Mouse (Mus musculus) urinary bladder, adult 2 months (tissue): Measurements from ENCODE around the gene Arfgef2. TPM values are rescaled to one million over a fixed set of nuclear protein-coding genes. Genes with fewer than 3 reads are reported as not detected.

Source experiments
- DNase-seq: peaks from one replicate; pipeline ENCODE4 v3.0.0; 2022; ENCODE audit warnings: low spot score
- polyA plus RNA-seq: library from polyadenylated mRNA; depleted of rRNA; stranded (reverse); fragments of >200 nt; gene quantifications from 2 replicates; pipeline ENCODE4 v1.2.3, GENCODE M21; 2012; rRNA removed

Arfgef2 gene
- 10.4 and 11.6 TPM in 2 replicates for polyA plus RNA-seq

DNA sequence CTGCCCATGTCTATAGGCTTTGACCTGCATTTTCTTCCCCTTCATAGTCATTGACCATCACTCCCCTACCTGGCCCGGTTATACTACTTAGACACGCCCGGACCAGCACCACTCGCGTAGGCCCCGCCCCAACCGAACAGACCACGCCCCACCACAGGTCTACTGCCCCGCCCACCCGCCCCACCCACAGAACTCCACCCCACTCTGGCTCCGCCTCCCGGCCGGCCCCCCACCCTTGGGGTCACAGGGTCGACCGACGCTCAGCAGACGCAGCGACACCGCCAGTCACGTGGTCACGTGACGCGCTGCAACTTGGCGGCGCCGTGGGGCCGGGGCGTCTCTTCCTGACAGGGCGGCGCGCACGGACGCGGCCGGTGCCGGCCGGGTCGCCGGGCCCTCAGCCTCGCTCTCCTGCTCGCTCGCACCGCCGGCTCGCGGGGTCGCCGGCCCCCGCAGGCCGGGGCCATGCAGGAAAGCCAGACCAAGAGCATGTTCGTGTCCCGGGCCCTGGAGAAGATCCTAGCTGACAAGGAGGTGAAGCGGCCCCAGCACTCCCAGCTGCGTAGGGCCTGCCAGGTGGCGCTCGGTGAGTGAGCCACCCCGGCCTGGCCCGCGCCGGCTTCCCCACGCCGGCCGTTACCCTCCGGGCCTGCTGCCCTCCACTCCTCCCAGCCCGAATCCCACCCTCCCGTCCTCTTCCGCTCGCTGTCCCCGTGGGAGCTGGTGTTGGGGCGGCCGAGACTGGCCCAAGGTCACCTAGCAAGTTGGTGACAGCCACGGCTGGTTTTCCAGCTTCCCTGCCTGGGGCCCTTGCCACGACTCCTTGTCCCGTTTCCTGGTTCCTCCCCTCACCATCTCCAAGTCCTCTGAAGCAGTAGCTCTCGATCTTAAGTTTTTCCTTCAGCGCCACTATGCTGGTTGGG is at the start of gene Arfgef2:
Arfgef2 (plus strand) TSS at position 339 of the 923 bp plus-strand sequence.
- DNase-seq: peak; percentile 78

DNA sequence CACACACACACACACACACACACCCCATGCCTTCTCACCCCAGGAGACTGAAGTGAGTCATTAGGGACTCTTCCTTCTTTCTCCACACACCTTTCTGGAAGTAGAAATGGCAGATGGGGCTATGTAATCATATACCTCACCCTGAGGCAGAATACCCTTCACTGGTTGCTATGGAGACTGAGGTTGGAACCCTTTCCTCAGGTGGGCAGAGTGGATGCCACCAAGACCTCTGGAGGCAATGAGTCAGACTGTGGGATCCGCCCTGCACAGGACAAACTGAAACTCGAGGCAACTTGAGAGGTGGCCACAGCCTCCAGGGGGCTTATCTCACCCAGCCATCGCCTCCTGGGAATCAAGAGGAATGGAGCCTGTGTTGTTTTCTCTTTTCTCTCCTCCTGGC is 47.4 kb upstream of the Arfgef2 start:
- no peak for DNase-seq

DNA sequence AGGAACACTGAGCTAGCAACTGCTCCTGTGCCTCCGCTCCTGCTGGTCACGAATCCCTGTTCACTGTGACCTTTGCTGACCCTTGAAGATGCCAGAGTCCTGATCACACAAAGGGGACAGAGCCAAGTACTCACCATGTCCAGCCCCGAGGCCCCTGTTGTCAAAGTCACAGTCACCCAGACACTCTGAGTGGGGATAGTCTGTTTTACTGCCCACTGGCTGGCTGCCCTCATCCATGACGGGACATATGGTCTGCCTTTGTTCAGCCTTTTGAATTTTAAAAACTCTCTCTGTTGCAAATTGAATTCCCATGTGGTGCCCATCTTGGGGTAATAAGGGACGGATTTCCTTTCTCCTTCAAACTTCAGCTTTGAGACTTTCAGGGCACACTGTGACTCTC is 41.3 kb upstream of the Arfgef2 start:
- no peak for DNase-seq

DNA sequence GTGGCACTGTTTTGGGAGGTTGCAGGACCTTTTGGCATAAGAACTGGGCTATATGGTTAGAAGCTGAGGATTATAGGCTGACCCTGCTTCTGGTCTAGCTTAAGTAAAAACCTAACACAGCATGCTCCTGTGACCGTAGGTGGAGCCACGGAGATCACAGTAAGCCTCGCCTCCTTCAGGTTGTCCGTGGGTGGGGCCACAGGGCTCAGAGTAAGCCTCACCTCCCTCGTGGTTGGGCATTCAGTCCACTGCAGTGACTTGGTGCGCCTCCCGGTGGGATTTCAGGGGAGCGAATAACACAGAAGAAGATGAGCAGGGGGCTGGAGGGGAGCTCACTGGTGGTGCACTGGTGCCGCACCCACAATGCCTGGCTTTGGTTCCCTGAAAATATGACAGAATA is 37.8 kb upstream of the Arfgef2 start:
- DNase-seq: no peak

DNA sequence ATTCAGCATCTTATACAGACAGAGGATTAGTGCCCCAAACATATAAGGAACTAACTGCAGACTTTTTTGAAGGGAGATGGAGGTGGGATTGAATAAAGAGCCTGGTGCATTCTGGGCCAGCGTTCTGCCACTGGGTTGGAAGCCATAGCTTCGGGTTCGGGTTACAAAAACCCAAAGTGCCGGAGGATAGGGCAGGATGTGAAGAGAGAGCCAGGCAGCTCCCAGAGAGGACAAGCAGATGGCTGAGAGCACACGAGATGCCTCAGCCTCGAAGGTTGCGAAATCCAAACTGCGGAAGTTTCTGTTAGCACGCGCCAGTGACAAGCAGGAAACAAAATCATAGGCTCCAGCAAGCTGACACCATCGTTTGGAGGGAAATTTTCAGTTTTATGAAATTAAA is 34.0 kb upstream of the Arfgef2 start:
- no peak for DNase-seq

DNA sequence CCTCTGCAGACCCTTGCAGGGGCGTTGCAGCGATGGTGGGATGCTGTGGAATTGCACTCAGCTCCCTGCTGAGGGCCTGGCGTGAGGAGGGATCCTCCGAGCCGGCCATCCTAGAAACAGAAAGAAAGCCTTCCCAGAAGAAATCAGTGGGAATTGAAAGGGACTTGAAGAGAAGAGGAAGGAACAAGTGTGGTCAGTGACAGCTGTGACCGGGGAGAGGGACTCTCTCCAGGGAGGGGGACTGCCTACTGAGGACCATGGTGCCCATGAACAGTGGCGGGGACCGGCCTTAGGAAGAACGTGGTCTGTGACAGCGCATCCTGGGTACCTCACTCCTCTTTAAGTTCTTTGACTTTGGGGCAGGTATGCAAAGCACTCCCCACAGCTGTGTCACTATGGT is 31.8 kb upstream of the Arfgef2 start:
- no peak for DNase-seq

DNA sequence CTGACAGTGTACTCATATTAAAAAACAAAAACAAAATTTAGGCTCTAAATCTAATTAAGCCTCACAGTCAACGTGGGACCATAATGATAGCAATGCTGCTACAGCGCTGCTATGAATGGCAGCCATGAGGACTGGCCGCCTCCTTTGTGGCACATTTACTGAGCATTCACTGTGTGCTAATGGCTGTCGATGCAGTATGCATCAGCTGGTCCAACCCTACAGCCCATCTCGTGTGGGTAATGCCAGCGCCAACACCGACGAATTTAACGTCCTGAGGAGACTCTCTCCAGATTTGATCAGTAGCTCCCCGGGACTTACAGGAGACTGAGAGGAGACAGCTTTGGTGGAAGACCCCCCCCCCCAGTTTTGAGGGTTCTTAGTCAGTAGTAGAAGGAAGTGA is 31.1 kb upstream of the Arfgef2 start:
- DNase-seq: no peak

DNA sequence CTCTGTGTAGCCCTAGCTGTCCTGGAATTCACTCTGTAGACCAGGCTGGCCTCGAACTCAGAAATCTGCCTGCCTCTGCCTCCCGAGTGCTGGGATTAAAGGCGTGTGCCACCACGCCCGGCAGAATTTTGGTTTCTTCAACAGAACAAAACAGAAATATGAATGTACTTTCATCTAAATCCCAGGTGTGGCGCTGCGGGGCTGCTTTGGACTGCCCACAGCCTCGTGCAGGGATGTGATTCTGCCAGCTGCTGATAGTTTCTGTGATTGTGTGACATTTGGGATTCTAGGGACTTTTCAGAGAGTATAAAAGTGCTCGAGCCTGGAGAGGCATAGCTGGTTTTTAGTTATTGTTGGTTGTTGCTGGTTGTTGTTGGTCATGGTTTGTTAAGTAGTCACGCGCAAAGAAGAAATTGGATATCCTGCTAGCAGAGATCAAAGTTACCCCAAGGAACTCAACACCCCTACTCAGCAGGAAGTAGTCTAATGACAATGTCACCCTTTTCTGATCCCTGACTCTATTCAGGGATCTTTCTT is 30.0 kb upstream of the Arfgef2 start:
- DNase-seq: no peak

DNA sequence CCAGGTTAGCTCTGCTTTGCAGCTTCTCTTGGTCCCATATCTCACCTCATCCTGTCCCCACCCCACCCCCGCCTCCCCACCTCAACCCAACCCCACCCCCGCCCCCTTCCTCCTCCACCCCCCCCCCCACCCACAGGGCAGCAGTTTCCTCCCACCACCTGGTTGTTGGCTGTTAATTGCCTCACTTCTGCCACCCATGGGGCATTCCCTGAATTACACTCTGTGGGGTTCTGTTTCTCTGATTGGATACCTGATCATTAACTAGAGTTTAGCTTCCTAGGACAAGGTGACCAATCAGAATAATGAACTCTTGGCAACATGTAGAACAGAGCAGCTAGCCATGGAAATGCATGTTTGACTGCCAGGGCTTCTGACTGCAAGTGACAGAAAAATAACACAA is 29.1 kb upstream of the Arfgef2 start:
- DNase-seq: no peak

DNA sequence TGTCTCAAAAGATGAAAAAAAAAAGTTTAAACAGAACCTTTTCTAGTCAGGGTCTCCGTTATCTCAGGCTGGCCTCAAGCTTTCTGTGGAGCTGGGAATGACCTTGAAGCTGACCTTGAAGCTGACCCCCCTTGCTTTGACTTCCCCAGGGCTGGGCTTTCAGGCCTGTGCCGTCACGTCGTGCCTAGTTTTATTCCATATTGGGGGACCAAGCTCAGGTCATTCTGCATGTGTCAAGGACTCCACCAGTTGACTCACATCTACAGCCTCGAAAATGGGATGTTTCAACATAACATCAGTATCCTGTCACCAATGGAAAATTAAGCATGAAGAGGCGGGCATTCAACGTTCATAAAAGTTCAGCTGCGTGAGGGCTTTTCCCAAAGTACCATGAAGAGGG is 25.4 kb upstream of the Arfgef2 start:
- DNase-seq: no peak

DNA sequence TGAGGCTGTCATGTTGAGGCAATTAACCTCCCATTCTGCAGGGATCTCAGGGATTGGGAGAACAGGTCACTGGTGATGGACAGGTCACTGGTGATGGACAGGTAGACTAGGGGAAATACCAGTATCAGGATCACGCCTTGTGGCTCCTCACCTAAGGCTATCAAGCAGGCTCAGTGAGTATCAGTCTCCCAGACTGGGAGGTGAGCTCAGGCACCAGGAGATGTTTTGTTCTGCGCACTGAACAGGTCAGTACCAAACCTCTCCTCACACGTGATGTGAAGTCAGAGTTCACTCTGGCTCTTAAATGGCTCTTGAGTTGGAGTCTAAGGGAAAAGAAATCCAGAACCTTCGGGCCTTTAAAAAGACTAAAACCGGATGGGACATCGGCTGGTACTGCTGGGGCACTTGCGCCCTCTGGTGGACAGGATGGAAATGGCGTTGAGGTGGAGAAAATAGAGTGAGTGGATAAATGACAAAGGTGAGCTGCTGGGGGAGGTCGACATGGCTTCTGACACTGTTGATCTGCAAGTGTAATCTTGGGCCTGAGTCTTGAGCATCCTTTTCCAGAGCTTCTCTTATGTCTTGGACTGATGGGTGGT is 24.3 kb upstream of the Arfgef2 start:
- peak; percentile 61 for DNase-seq

DNA sequence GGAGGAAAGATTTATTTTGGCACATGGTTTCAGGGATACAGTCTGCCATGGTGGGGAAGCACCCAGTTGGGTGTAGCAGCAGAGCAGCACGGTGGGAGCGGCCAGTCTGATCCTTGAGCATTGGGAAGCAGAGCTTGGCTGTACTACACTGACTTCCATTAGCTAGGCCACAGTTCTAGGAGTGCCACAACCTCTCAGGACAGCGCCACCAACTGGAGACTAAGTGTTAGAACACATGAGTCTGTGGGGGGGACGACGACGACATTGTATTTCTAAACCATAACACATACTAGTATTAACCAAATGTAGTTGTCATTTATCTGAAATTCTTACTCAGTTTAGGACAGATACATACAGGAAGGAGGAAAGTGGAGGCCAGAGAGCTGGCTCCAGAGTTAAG is 21.0 kb upstream of the Arfgef2 start:
- DNase-seq: no peak

DNA sequence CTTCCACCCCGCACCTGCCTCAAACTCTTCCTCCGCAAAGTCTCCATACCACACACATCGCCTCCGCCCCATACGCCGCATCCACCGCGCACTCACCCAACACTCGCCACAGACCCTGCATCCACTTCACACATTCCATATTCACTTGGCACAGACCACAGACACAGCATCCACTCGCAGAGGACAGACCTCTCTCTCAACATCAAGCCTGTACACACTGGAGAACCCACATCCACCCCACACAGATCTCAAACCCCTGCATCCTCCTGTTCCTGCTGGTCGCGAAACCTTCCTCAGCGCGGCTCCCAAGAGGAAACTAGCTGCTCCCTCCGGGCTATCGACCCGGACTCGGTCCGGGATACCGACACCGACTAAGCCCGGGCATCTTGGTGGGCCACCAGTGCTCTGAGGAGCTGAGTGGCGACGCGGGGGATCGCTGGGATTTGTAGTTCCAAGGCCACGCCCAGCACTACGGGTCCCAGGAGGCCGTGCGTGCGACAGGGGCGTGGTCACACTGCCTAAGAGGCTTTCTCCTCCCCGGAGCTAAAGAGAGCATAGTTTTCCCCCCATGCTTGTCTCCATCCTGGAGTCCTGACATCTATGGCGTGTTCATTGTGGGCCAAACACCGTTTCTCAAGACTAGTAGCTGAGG is 18.9 kb upstream of the Arfgef2 start:
- peak; percentile 63 for DNase-seq

DNA sequence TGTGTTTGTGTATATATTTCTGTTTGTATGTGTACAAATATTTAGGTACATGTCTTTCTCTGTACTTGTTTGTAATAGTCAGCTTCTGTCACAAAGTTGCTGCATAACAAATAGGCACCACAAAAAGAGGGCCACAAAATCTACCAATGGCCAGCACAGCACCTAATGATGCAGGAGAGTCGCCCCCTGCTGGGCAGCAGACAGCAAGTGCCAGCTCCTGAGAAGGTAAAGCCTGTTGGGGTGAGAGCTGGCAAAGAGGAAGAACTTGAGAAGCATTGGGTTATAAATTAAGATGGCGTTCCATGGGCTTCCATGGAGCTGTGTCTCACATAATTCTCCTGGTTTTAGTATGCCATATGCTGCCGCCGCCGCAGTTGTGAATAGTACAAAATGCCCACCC is 13.7 kb upstream of the Arfgef2 start:
- no peak for DNase-seq

DNA sequence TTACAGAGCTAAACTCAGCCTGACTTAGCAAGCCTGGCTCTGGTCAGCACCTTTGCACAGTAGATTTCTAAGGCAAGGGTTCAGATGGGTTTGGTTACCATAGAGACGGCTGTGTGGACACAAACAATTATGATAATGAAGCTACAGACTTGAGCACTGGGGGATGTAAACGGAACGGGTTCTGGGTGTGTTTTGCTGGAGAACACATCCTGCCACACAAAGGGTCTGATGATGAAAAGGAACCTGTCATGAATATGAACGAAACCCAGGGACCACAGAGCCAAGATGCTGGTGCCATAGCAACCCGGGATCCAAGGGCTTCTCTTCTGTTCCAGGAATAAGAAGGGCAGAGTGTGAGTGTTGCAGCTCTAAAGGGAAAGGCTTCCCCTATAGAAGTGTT is 13.0 kb upstream of the Arfgef2 start, which contains the start of gene Trp53rkb:
Trp53rkb (plus strand) TSS at position 177 of the 400 bp plus-strand sequence.
- no peak for DNase-seq

DNA sequence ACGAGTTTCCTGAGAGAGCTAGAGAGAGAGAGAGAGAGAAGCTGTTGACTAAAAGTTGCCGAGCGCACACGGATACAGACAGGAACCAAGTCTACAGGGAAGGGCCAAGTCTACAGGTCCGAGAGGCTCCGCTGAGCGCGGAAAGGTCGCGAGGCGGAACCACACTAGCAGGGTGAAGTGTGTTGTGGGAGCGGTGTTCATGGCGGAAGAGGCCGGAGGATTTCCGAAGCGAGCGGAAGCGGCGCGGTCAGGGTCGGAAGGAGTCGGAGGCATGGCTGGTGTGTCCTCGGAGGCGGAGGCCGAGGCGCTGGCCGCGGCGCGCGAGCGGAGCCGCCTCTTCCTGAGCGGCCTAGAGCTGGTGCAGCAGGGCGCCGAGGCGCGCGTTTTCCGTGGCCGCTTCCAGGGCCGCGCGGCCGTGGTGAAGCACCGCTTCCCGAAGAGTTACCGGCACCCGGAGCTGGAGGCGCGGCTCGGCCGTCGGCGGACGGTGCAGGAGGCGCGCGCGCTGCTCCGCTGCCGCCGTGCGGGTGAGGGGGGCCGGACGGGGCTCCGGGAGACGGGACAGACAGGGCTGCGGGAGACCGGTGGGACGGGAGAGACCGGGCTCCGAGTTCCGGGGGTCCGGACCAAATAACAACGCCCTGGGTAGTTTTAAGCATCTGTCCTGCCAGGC is 11.7 kb upstream of the Arfgef2 start:
- peak; percentile 76 for DNase-seq

DNA sequence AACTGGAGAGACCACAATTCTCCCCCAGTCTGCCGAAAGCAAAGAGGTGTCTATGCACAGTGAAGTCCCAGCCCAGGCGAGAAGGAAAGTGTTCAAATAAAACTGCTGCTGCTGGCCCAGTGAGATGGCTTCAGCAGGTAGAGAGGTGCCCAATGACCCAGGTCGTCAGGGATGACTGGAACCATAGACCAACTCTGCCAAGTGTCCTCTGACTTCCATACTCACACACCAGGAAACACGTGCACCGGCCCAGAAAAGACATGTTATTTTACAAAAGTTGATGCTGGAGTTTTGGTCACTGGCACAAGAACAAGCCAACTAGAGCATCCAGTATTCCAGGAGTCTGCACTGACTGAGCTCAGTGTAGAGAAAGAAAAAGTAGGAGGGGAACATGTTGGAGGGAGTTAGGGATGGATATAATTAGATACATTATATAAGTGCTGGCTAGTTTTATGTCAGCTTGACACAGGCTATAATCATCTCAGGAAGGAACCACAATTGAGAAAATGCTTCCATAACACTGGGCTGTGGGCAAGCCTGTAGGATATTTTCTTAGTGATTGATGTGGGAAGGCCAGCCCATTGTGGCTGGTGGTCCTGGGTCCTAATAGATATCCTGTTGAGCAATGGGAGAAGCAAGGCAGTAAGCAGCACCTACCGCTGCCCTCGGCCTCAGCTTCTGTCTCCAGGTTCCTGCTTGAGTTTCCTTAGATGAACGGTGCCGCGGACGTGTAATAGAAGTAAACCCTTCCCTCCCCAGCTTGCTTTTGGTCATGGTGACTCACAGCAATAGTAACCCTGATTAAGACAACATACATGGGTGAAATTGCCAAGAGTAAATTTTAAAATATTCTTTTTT is 5.5 kb upstream of the Arfgef2 start:
- no peak for DNase-seq

DNA sequence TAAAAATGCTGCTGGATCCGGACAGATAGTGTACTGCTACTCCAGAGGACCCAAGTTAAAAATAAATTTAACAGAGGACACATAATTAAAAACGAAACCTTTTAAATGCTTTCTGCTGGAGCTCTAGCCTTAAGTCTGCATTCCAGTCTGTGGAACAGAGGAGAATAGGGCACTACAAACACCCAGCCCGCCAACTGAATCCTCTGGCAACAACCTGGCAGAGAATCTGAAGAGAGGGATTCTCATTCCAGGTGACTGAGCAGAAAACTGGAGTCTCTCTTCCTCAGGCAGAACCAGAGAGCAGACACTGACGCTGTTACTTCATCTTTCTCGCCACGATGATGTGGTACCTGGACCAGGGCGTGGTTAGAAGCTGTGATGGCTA is 4.9 kb upstream of the Arfgef2 start:
- DNase-seq: no peak

DNA sequence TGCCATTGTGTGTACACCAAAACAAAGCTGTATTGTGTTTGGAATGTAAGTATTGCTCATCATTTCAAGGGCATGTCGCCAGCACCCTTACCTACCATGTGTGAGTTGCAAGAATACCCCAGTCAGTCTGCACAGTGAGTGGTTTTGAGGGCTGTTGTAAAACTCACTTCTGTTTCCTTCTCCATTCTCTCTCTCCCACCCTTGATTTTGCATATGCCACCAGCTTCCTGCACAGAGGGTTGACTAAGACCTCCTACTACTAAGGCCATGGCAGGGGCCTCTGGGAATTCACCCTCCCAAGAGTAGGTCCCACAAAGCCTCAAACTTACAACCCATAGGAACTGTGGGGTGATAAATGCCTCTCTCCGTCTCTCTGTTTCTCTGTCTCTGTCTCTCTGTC is 4.0 kb upstream of the Arfgef2 start:
- no peak for DNase-seq

DNA sequence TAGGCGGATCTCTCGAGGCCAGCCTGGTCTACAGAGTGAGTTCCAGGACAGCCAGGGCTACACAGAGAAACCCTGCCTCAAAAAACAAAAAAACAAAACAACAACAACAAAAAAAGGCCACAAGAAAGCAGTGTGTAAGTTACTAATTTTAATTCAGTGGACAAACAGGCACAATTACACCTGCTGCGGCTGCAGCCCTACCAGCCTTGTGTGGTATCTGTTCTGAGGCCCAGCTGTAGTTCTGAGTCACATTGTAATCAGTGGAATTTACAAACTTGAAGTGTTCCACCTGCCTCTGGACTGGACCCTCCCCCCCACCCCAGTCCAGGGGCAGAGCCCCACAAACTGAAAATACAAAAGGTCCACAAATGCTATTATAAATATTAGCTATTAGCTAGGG is 2.1 kb upstream of the Arfgef2 start:
- no peak for DNase-seq

DNA sequence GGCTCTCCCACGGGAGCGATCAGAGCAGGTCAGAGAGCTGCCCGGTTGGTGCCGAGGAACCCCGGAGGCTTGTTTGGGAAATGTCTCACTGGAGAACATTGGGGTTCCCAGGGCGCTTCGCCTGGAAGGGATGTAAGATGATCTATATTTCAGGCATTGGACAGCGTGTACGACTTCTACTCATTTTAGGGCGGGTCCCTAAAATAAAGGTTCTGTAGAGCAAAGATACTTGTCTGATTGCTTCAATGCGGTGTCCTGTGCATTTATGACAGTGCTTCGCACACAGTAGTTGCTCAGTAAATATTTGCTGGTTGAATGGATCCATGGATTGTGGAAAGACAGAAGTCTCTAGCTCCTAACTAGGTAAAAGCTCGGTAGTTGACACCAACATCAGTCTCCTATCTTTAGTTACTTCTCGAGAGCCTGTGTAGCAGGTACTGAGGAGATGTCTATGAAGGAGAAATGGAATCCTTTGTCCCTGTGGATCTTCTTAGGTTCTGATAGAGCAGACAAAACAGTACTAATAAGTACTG is 851 bp downstream of the Arfgef2 start:
- DNase-seq: no peak
